Mouse (Mus musculus) right cerebral cortex, adult 2 months (tissue): Measurements from ENCODE around the gene Cd47.

Experiments used
- DNase-seq, 2 experiments: peaks; one replicate each; pipeline ENCODE4 v3.0.0; 2021 to 2022; ENCODE audit warnings: low spot score in 2 of 2

The Cd47 gene

GRCm38 (mm10) chr16:49949261-49949660 lies 148.9 kb downstream of the Cd47 start:
- no peak for DNase-seq

DNA sequence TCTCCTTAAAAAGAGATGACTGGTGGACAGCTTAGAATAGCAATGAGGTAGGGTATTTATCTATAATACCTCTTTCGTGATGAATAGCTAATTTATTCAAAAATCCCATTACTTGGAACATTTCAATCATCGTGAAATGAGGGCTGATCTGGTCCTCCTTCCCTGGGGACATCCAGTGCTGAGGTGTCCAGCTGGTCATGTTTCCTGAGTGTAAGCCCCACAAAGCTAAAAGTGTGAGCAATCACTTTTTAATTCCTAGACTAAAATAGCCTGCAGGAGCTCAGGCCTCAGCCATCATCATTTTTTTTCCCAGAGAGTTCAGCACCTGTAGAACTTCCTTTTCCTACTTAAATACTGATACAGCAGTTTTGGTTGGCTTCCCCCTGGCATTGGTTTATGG lies 150.0 kb downstream of the Cd47 start:
- no peak for DNase-seq

DNA sequence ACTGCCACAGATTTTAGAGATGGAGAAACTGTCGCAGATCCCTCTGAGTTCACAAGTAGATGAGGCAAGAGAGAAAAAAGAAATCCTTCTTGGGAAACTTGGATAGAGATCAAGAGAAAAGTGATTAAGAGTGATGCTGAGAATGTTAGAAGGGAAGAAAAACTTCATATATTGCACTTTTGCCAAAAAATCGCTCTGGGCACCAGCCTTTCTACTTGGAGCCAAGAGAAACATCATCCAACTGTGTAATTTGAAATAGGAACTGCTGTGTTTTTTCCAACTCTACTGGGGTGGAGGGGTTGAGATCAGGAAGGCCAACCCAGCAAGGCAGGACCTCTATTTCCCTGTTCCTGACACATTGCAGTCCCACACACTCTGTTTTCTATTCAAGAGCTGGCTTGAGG lies 151.0 kb downstream of the Cd47 start:
- no peak for DNase-seq

- DNase-seq: no peak
Observed at GRCm38 (mm10) chr16:49951925-49952523, 151.7 kb downstream of the Cd47 start.

DNA sequence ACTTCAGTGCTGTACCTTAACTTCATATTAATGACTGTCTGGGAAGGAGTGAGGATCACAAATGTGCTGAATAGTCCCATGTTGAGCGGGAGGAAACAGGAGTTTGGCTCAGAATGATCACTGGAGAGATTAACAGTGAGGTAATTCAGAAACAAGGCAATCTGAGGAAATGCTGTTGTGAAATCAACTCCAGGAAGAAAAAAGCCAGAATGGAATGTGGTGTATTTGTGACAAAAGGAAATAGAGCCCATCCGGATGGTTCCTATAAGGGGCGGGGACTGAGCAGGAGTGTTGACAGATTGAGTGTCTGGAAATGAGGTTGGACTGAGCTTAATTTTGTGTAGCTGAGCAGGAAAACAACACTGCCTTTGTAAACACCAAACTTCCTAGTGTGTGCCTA lies 153.5 kb downstream of the Cd47 start:
- DNase-seq: no peak

DNA sequence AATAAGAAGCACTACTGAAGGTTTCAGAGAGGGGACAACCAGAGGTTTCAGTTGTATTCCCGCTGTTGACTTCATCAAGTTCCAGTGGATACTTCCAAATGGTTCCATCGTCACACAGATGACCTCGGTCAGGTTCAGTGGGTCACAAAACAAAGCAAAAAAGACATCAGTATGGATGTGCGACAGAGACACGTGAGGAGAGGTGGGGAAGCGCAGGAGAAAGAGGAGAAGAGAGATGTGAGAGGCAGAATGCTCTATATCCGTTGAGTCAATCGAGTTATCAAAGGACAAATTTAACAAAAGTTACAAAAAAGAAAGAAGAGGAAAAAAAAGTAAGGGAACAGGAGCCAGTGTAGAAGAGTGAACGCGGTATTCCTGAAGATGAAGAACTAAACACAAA lies 154.6 kb downstream of the Cd47 start:
- DNase-seq: no peak

- no peak for DNase-seq
Observed at GRCm38 (mm10) chr16:49955325-49955724, 155.0 kb downstream of the Cd47 start.

DNA sequence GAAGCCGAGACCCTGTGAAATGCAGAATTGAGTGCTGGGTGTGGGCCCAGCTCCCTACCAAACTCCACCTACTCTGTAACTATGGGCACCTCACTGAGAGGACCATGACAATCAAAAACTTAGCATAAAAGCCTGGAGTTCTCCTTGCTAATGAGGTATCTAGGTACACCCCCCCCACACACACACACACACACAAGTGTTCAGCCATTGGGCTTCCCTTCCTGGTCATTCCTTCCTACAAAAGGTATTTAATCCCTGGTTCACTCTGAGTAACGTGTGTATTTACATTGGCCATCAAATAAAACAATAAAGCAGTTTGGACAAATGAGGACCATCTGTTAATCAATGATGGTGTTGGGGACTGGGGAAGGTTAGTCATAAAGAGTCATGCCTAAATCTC lies 155.6 kb downstream of the Cd47 start:
- no peak for DNase-seq

DNA sequence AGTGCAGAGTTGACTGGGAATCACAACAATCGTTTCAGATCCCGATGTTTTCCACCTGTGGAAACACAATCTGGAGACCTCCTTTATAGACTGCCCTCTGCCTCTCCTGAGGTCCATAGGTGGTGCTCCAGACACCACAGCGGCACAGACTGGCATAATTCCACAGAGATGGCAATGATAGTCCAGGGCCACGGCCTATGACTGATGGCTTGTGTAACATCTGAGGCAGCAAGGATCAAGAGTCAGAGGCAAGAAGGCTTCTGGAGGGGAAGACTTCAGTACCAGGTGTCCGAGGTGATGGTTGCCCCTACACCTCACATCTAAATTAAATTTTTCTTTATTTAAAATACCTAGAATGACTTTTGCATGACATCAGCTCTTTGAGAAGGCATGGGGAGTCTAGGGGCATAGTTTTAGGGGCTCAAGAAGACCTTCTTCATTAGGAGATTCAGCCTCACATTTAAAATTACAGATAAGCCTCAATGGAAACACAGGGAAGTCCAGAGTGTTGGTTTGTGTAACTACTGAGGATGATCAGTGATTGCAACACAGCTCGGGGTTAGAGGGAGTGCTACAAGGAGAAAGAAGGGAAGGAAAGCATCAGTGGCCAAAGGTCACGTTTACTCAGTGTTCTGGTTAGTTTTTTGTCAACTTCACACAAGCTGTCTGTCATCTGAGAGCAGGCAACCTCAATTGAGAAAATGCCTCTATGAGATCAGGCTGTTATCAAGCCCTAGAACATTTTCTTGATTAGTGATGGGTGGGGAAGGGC lies 156.4 kb downstream of the Cd47 start:
- no peak for DNase-seq

DNA sequence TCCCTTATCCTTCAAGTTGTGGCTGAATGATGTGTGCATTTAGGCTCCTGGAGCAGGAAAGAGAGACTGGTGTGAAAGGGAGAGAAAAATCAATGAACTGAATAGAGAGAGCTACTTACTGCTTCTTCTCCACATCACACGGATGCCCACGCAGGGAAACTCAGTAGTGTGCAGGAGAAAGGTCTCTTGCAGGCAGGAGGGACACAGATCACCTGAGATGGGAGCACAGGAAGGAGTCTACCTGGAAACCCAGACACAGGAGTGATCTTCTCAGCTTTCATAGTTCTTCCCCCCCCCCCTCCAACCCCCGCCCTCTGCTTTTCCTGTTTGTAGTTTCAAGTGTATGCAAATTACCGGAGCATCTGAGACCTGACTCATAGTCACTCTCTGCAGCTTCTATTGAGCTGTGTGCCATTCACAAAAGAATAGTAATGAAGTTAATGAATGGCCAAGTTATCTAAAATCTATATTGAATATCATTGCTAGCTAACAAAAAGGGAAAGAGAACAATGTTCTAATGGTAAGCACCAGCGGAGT lies 158.6 kb downstream of the Cd47 start:
- DNase-seq: no peak

DNA sequence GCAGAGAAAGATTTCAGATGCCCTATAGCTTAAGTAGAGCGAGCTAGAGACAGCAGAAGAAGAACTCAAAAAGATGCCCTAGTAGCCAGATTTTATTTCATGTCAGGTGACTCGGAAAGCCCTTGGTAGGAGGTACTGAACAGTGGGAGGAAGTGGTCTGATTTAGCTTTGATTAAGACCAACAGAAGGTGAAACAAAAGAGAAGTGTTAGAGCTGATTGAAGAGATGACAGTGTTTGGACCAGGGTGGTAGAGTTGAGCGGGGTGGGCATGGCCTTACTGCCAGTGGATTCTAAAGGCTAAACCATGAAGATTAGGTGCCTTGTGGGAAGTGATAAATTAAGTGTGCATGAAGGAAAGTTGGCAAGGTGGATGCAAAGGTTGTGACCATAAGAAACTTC lies 162.0 kb downstream of the Cd47 start:
- no peak for DNase-seq

DNA sequence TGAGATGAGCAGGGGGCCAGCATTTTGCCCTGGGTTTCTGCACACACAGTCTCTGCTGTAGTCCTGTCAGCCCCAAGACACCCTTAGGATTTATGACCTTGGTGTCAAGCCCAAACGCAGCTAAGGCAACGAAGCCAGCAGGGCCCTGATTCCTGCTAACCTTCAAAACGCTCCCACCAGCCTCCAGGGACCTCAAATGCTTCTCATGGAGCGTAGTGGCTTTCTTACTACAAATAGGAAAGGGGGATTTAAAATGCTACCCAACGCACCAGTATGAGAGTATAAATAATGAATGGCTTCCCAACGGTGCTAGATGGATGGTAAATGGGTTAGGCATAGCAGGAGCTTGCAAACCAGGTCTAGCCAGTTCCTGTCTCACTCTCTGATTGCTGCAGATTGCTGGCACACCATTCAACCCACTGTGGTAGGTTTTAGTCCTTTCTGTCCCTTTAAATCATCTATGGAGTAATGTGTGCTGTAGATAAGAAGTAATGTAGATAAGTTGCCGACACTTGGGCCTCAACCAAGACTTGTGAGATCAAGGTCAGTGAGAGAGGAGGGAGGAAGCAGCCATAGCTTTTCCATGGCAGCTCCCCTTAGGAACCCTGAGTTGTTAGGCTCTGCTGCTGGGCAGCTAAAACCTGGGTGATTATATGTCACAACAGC lies 164.1 kb downstream of the Cd47 start:
- no peak for DNase-seq
